Mouse (Mus musculus) neural tube, embryonic 15.5 days (tissue): Measurements from ENCODE around the gene Dhx58. TPM values are rescaled to one million over a fixed set of nuclear protein-coding genes. Genes with fewer than 3 reads are reported as not detected.

Experiments used
- ATAC-seq: fragments of 200-750 bp; cut with Nextera tagmentation; 2 replicates; pipeline ENCODE4 v1.8.0; 2017; ENCODE audit warnings: mild to moderate bottlenecking, moderate TSS enrichment, moderate library complexity; ENCODE audit not compliant: low FRiP score
- H3K27ac ChIP-seq: fragments of 300-500 bp; sonication (generic); replicated peaks from 2 replicates; pipeline ENCODE4 v1.5.1; 2015; ENCODE audit warnings: mild to moderate bottlenecking, inconsistent platforms
- H3K27me3 ChIP-seq: fragments of 300-500 bp; sonication (generic); replicated peaks from 2 replicates; pipeline ENCODE4 v1.6.1; 2015; ENCODE audit warnings: inconsistent platforms
- H3K36me3 ChIP-seq: fragments of 300-500 bp; sonication (generic); 2 replicates; pipeline ENCODE4 v1.6.1; 2015; ENCODE audit warnings: inconsistent platforms
- H3K4me1 ChIP-seq: fragments of 300-500 bp; sonication (generic); 2 replicates; pipeline ENCODE4 v1.6.1; 2015; ENCODE audit warnings: inconsistent platforms
- H3K4me2 ChIP-seq: fragments of 300-500 bp; sonication (generic); 2 replicates; pipeline ENCODE4 v1.6.1; 2015; ENCODE audit warnings: inconsistent platforms, mild to moderate bottlenecking, moderate library complexity
- H3K4me3 ChIP-seq: fragments of 300-500 bp; sonication (generic); replicated peaks from 2 replicates; pipeline ENCODE4 v1.5.1; 2015; ENCODE audit warnings: mild to moderate bottlenecking, inconsistent platforms
- H3K9ac ChIP-seq: fragments of 300-500 bp; sonication (generic); replicated peaks from 2 replicates; pipeline ENCODE4 v1.6.1; 2015; ENCODE audit warnings: mild to moderate bottlenecking, inconsistent platforms
- H3K9me3 ChIP-seq: fragments of 300-500 bp; sonication (generic); replicated peaks from 2 replicates; pipeline ENCODE4 v1.6.1; 2016; ENCODE audit warnings: inconsistent platforms
- WGBS: fragments of 180-500 bp; shearing (Covaris S2); methylation state at CpG from one replicate; pipeline ENCODE4 v1.1.7; 2015; ENCODE audit warnings: mixed read lengths; 5-methylcytosine and 5-hydroxymethylcytosine counted together
- polyA plus RNA-seq: library from polyadenylated mRNA; unstranded; fragments of >200 nt; fragmentation: Nextera tagmentation; extraction: Ambion mirVana; gene quantifications from 2 replicates; pipeline ENCODE4 v1.2.1, GENCODE M21; 2015

The Dhx58 gene
- polyA plus RNA-seq, 1 experiment from 2014 or later = 2.7 TPM

DNA sequence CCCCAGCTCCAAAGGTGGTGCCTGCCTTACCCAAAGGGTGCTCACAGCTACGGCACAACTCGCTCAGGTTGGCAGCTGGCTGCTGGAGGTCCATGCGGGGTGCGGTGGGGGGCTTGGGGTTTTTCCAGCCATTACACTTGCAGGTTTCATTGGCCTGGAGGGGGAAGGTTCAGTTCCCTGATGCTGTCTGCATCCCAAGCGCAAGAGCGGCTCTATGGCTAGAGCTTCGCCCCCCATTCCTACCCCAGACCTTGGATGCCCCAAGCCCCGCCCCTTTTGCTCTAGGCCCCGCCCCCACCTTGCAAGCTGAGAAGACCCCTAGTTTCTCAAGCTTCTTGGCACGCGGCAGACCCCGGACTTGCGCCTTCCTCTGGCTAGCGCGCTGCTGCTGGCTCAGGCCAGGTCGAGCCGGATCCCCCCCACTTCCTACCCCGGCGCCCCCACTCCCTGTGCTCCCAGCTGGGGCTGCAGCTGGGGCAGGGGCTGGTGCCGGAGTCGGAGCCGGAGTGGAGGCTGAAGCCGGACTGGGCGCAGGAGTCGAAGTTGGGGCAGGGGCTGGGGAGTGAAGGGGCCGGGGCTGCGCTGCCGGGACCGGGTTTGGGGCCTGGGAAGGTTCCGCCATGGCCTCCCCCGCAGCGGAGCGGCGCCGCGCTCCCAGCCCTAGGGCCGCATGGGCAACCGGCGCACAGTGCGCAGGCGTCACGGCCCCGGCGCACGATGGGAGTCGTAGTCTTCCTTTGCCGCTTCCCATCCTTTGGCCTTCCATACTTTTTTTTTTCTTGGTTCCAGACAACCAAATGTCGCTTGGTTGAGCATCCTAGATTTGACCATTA lies 7.9 kb upstream of the Dhx58 start, which contains the start of gene Kat2a:
Gene Kat2a, minus strand, starts transcription at position 683 of the 833 bp plus-strand sequence.
- peaks cover 35% of the 10 kb centered on the region for H3K4me1 ChIP-seq
- H3K36me3 ChIP-seq = peaks cover 49% of the 10 kb centered on the region
- peak within 1 kb of the TSS; percentile 92 for H3K9ac ChIP-seq
- H3K27me3 ChIP-seq = no peaks in the 10 kb centered on the region
- H3K4me2 ChIP-seq = peak within 1 kb of the TSS; percentile 83
- peak within 1 kb of the TSS; percentile 83 for H3K27ac ChIP-seq
- H3K9me3 ChIP-seq = no peaks in the 10 kb centered on the region
- 1% methylated on average over 37 of the region's 48 CpGs for WGBS
- H3K4me3 ChIP-seq = peak within 1 kb of the TSS; percentile 97
- ATAC-seq = peak; percentile 92

DNA sequence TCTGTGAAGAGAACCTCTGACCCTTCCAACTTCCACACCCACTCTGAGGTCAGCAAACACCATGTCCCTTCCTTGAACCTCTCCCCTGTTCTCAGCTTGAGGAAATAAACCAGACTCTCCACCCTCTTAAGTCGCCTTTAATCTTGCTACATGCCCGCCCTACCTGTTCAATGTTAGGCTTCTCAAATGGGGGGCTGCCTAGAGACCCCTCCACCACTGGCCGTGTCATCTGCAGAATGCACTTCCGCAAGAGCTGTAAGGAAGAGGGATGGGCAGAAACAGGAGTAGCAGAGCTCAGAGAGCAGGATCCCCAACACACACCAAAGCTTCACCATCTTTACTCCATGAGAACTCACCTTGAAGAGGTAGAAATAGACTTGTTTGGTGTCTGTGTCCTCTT lies 6.9 kb upstream of the Dhx58 start:
- peaks cover 51% of the 10 kb centered on the region for H3K36me3 ChIP-seq
- peak overlapping the region; percentile 92 for H3K9ac ChIP-seq
- no peak overlapping the region for H3K27ac ChIP-seq
- H3K27me3 ChIP-seq = no peaks in the 10 kb centered on the region
- H3K9me3 ChIP-seq = no peaks in the 10 kb centered on the region
- WGBS = 95% methylated on average over 4 of the region's 4 CpGs
- ATAC-seq = no peak
- H3K4me1 ChIP-seq = peaks cover 35% of the 10 kb centered on the region
- H3K4me2 ChIP-seq = peak overlapping the region; percentile 83
- H3K4me3 ChIP-seq = peak overlapping the region; percentile 97

DNA sequence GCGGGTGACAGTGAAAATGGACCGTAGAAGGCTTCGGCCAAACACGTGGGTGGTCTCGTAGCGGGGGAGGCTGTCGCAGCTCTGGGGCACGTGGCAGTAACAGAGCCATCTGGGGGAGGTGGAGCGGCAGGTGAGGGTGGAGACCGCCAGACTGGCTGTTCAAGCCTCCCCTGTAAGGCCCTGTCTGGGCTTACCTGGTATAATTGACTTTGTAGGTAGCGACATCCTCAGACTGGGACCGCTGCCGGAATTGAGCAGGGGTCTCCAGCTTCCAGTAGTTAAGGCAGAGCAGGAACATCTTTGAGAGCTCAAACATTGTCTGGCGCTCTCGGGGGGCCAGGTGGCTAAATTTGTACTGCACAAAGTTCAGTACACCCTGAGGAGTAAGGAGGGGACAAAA lies 6.5 kb upstream of the Dhx58 start:
- no peak overlapping the region for H3K27ac ChIP-seq
- H3K4me3 ChIP-seq = no peak overlapping the region
- no peak overlapping the region for H3K9ac ChIP-seq
- H3K36me3 ChIP-seq = peaks cover 51% of the 10 kb centered on the region
- H3K4me2 ChIP-seq = no peak overlapping the region; the same call in 1 of the 2 replicates
- peaks cover 35% of the 10 kb centered on the region for H3K4me1 ChIP-seq
- no peaks in the 10 kb centered on the region for H3K9me3 ChIP-seq
- H3K27me3 ChIP-seq = no peaks in the 10 kb centered on the region
- ATAC-seq = no peak
- 93% methylated on average over 15 of the region's 15 CpGs for WGBS

DNA sequence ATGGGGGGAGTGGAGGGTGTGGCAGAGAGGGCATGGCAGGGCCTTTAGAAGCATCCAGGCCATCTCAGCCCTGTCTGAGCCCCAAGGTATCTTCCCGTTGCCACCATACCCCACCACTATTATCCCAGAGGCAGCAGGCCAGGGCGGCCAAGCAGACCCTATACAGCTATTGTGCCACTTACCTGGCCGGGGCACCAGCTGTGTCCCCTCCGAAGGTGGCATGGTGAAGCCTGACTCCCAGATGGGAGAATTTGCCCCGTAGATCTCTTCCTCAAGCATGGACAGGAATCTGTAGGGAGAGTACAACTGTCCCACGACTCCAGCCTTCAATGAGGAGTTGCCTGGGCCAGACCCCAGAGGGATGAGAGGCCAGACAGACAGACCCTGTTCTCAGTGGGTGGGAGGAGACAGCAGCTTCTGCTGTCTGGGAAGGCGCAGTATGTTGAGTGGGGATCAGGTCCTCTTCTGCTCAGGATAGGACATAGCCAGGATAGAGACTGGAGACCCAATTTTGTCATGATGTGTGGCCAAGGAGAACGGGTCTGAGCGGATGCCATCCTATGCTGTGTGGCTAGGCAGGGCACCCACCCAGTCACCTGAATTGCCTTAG lies 5.2 kb upstream of the Dhx58 start:
- Histone ChIP-seq H3K27ac (no peak overlapping the region), H3K4me1 (peaks cover 33% of the 10 kb centered on the region), H3K4me2 (no peak overlapping the region), H3K4me3 (no peak overlapping the region), H3K36me3 (peaks cover 60% of the 10 kb centered on the region), H3K27me3 (no peaks in the 10 kb centered on the region), H3K9ac (no peak overlapping the region), H3K9me3 (no peaks in the 10 kb centered on the region)
- 93% methylated on average over 9 of the region's 9 CpGs for WGBS
- ATAC-seq = no peak

GRCm38 (mm10) chr11:100705095-100705747 lies 1.1 kb upstream of the Dhx58 start:
- no peaks in the 10 kb centered on the region for H3K27me3 ChIP-seq
- peaks cover 9% of the 10 kb centered on the region for H3K4me1 ChIP-seq
- no peak overlapping the region for H3K27ac ChIP-seq
- WGBS = 94% methylated on average over 23 of the region's 23 CpGs
- no peak overlapping the region for H3K4me3 ChIP-seq
- ATAC-seq = no peak
- H3K9ac ChIP-seq = no peak overlapping the region
- peaks cover 60% of the 10 kb centered on the region for H3K36me3 ChIP-seq
- no peak overlapping the region for H3K4me2 ChIP-seq
- no peaks in the 10 kb centered on the region for H3K9me3 ChIP-seq

GRCm38 (mm10) chr11:100703366-100703765 lies 705 bp downstream of the Dhx58 start:
- Histone ChIP-seq H3K4me1 (peaks cover 9% of the 10 kb centered on the region), H3K4me3 (no peak overlapping the region), H3K36me3 (peaks cover 43% of the 10 kb centered on the region), H3K27me3 (no peaks in the 10 kb centered on the region), H3K4me2 (no peak overlapping the region), H3K27ac (no peak overlapping the region), H3K9ac (no peak overlapping the region), H3K9me3 (no peaks in the 10 kb centered on the region)
- no peak for ATAC-seq
- 67% methylated on average over 11 of the region's 11 CpGs for WGBS

- WGBS = 51% methylated on average over 7 of the region's 7 CpGs
- Histone ChIP-seq H3K27me3 (no peaks in the 10 kb centered on the region), H3K9me3 (no peaks in the 10 kb centered on the region), H3K9ac (no peak overlapping the region), H3K4me1 (peaks cover 9% of the 10 kb centered on the region), H3K36me3 (peaks cover 39% of the 10 kb centered on the region), H3K4me3 (no peak overlapping the region), H3K4me2 (peak overlapping the region; percentile 30), H3K27ac (no peak overlapping the region)
- ATAC-seq = no peak
These were observed 1.2 kb downstream of the Dhx58 start for GRCm38 (mm10) chr11:100702906-100703305.

GRCm38 (mm10) chr11:100702081-100702851 lies 1.8 kb downstream of the Dhx58 start:
- Histone ChIP-seq H3K36me3 (peaks cover 32% of the 10 kb centered on the region), H3K4me2 (peak overlapping the region; percentile 30), H3K4me1 (peaks cover 9% of the 10 kb centered on the region), H3K9me3 (no peaks in the 10 kb centered on the region), H3K27ac (no peak overlapping the region), H3K9ac (0 out of 2 replicates have a peak overlapping the region, but pooled peaks have one; percentile 1), H3K4me3 (no peak overlapping the region), H3K27me3 (no peaks in the 10 kb centered on the region)
- ATAC-seq = peak; percentile 54; the same call in 1 of the 2 replicates
- WGBS = 40% methylated on average over 19 of the region's 19 CpGs

DNA sequence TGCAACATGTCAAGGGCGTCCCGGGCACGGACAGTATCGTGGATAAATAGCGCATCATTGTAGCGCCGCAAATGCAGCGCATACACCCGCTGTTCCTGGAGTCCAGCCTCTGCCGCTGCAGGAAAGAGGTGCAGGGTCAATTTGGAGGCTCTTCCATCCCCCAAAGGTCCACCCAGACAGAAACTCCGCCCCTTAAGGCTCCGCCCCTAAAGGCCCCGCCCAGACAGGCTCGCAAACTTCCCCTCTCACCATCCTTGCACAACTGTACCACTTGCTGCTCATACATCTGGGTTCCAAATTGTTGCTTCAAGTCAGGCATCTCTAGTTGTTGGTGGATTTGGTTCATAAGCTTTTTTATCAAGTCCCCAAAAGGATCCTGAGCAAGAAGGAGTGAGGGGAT lies 2.8 kb downstream of the Dhx58 start:
- 6% methylated on average over 14 of the region's 14 CpGs for WGBS
- H3K4me3 ChIP-seq = 0 out of 2 replicates have a peak overlapping the region, but pooled peaks have one; percentile 16
- H3K4me1 ChIP-seq = peaks cover 9% of the 10 kb centered on the region
- H3K36me3 ChIP-seq = peaks cover 23% of the 10 kb centered on the region
- H3K4me2 ChIP-seq = peak overlapping the region; percentile 45
- no peak overlapping the region for H3K27ac ChIP-seq
- no peak overlapping the region for H3K9ac ChIP-seq
- ATAC-seq = no peak
- no peaks in the 10 kb centered on the region for H3K9me3 ChIP-seq
- no peaks in the 10 kb centered on the region for H3K27me3 ChIP-seq

GRCm38 (mm10) chr11:100700710-100701109 lies 3.4 kb downstream of the Dhx58 start:
- no peak for ATAC-seq
- no peak overlapping the region for H3K27ac ChIP-seq
- H3K4me2 ChIP-seq = no peak overlapping the region
- no peaks in the 10 kb centered on the region for H3K9me3 ChIP-seq
- no peak overlapping the region for H3K4me3 ChIP-seq
- H3K27me3 ChIP-seq = no peaks in the 10 kb centered on the region
- H3K4me1 ChIP-seq = peaks cover 9% of the 10 kb centered on the region
- WGBS = 84% methylated on average over 3 of the region's 3 CpGs
- peaks cover 17% of the 10 kb centered on the region for H3K36me3 ChIP-seq
- no peak overlapping the region for H3K9ac ChIP-seq

DNA sequence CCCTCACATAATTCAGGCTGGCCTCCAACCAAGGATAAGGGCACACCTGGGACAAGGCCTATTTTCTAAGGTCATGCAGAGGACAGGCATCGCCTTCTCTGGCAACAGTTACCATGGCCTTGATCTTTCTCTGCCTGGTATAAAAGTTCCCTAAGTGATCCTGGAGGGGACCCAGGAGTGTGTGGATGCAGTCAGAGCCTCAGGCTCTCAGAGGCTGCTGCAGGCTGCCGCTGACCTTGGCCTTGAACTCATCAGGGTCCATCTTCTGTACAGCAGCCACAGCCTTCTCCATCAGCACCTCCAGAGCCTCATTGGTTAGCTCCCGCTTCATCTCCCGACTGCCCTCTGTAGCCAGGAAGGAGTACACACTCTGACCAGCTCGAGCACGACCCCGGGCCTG lies 6.2 kb downstream of the Dhx58 start:
- Histone ChIP-seq H3K36me3 (peaks cover 2% of the 10 kb centered on the region; the same call in 1 of the 2 replicates), H3K4me1 (peaks cover 7% of the 10 kb centered on the region), H3K9me3 (no peaks in the 10 kb centered on the region), H3K27ac (no peak overlapping the region), H3K27me3 (peaks cover 5% of the 10 kb centered on the region), H3K4me3 (no peak overlapping the region), H3K4me2 (no peak overlapping the region), H3K9ac (no peak overlapping the region)
- ATAC-seq = no peak
- WGBS = 75% methylated on average over 7 of the region's 7 CpGs
